In the genomic region with DNA sequence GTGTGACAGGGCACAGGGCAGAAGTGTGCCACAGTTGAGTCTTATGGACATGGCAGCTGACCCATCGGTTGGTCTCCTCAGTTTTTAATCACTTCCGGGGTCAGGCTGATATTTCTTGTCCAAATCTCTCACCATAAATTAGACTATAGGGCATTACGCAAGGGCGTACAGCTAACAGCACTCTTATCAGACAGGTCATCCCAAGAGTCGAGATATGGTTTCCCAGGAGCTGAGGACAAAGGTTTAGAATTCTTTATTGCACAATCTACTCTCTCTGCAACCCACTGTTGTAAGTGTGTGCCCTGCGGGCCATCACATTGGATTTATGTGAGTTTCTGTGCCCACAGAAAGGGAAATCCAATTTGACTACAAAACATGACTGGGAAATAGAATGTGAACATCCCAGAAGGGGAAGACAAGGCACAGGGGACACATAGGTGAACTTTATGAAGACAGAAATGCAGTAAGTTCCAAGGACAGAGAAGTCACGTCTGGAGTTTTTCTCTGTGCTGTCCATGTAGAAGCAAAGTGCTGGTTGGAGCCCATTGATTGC, we compare ENCODE assay signal across 9 mouse cellular contexts. TPM values are rescaled to one million over a fixed set of nuclear protein-coding genes. Genes with fewer than 3 reads are reported as not detected.
DNase-seq lines count a peak whose midpoint lies in the region; ATAC-seq and TF ChIP-seq lines count a peak whose summit lies in the region.
"Had no signal": no experiment of that assay in that cellular context is flagged by ENCODE, and none has a peak within 500 bp of the region (broad histone marks: within the 10 kb centered on the region; RNA-seq: fewer than 3 reads in every experiment).

No protein-coding gene starts in this region.

- no peak for DNase-seq in heart, postnatal 36 days
- no peak for DNase-seq in midbrain, postnatal 0 days (ENCODE audit: low spot score)
- no peak for DNase-seq in liver, embryonic 11.5 days (ENCODE audit: low spot score)
- no peak for DNase-seq in left cerebral cortex, adult 8-10 months (ENCODE audit: low spot score in 2 of 2)
- no peak for DNase-seq in left cerebral cortex, adult 11 months (ENCODE audit: low spot score)
- no peak for DNase-seq in frontal cortex, postnatal 25 days (ENCODE audit: low spot score in 2 of 2)

- intact Hi-C loops in heart, postnatal 36 days (cut with DNase I), result loop anchor here (5.0 kb wide), 1 partner anchor 86 kb away; the partner anchor contains the start of gene Scaf4

- peak overlapping the region; percentile 90 for H3K27ac ChIP-seq in heart, embryonic 11.5 days (ENCODE audit: low read depth, low read length)
- H3K27ac ChIP-seq in midbrain, embryonic 12.5 days (replicated peaks), result no peak overlapping the region
- H3K27ac ChIP-seq in midbrain, postnatal 0 days (ENCODE audit: low read depth, low read length), result no peak overlapping the region
- peak overlapping the region; percentile 98 for H3K27ac ChIP-seq in liver, embryonic 11.5 days (ENCODE audit: low read depth, low read length)

- H3K9me3 ChIP-seq in heart, embryonic 11.5 days (replicated peaks; ENCODE audit: control insufficient read depth, low read length), result no peaks in the 10 kb centered on the region
- no peaks in the 10 kb centered on the region for H3K9me3 ChIP-seq in midbrain, embryonic 12.5 days
- H3K9me3 ChIP-seq in midbrain, postnatal 0 days (ENCODE audit: low read length), result no peaks in the 10 kb centered on the region
- H3K9me3 ChIP-seq in liver, embryonic 11.5 days (ENCODE audit: control insufficient read depth, low read length), result no peaks in the 10 kb centered on the region
- H3K9me3 ChIP-seq: embryonic facial prominence, embryonic 15.5 days had no signal

- H3K4me3 ChIP-seq in heart, embryonic 11.5 days (ENCODE audit: low read depth, low read length), result no peak overlapping the region
- no peak overlapping the region for H3K4me3 ChIP-seq in midbrain, embryonic 12.5 days
- H3K4me3 ChIP-seq in midbrain, postnatal 0 days (ENCODE audit: low read depth, low read length), result no peak overlapping the region
- peak overlapping the region; percentile 47 for H3K4me3 ChIP-seq in liver, embryonic 11.5 days (ENCODE audit: low read depth, low read length)

- no peak for ATAC-seq in heart, embryonic 11.5 days (replicated peaks; ENCODE audit: insufficient number of reproducible peaks, low FRiP score, low TSS enrichment)
- no peak for ATAC-seq in midbrain, embryonic 12.5 days (ENCODE audit: low FRiP score, low read depth)
- ATAC-seq in midbrain, postnatal 0 days (ENCODE audit: low FRiP score), result no peak
- no peak for ATAC-seq in liver, embryonic 11.5 days (replicated peaks; ENCODE audit: low FRiP score)

- H3K4me2 ChIP-seq in heart, embryonic 11.5 days, result peak overlapping the region; percentile 65
- H3K4me2 ChIP-seq in midbrain, embryonic 12.5 days (replicated peaks), result peak overlapping the region; percentile 57; the same call in 1 of the 2 replicates
- no peak overlapping the region for H3K4me2 ChIP-seq in midbrain, postnatal 0 days (ENCODE audit: low read depth, low read length, poor library complexity, severe bottlenecking)
- H3K4me2 ChIP-seq in liver, embryonic 11.5 days, result peak overlapping the region; percentile 77

- 65% methylated on average over 7 of the region's 7 CpGs for WGBS in heart, embryonic 11.5 days (ENCODE audit: insufficient replicate concordance)
- 86% methylated on average over 7 of the region's 7 CpGs for WGBS in midbrain, embryonic 12.5 days
- WGBS in midbrain, postnatal 0 days, result 88% methylated on average over 7 of the region's 7 CpGs
- 38% methylated on average over 7 of the region's 7 CpGs for WGBS in liver, embryonic 11.5 days

- no peak overlapping the region for H3K9ac ChIP-seq in heart, embryonic 11.5 days (ENCODE audit: low read depth, low read length)
- no peak overlapping the region for H3K9ac ChIP-seq in midbrain, embryonic 12.5 days (replicated peaks)
- no peak overlapping the region for H3K9ac ChIP-seq in midbrain, postnatal 0 days (replicated peaks; ENCODE audit: low read length, poor library complexity, severe bottlenecking)
- H3K9ac ChIP-seq in liver, embryonic 11.5 days (ENCODE audit: low read depth, low read length), result peak overlapping the region; percentile 73; the same call in 1 of the 2 replicates
- H3K9ac ChIP-seq: embryonic facial prominence, embryonic 15.5 days had no signal

- no peaks in the 10 kb centered on the region for H3K36me3 ChIP-seq in heart, embryonic 11.5 days (ENCODE audit: control insufficient read depth, insufficient read depth, low read length)
- no peaks in the 10 kb centered on the region for H3K36me3 ChIP-seq in midbrain, embryonic 12.5 days
- H3K36me3 ChIP-seq in midbrain, postnatal 0 days (ENCODE audit: insufficient read depth, low read length), result no peaks in the 10 kb centered on the region
- H3K36me3 ChIP-seq in liver, embryonic 11.5 days (ENCODE audit: control insufficient read depth, insufficient read depth, low read length), result no peaks in the 10 kb centered on the region
- H3K36me3 ChIP-seq: embryonic facial prominence, embryonic 15.5 days had no signal

- peaks cover 10% of the 10 kb centered on the region; the same call in 1 of the 2 replicates for H3K4me1 ChIP-seq in heart, embryonic 11.5 days (ENCODE audit: control insufficient read depth, insufficient read depth, low read length)
- peaks cover 6% of the 10 kb centered on the region for H3K4me1 ChIP-seq in midbrain, embryonic 12.5 days
- no peaks in the 10 kb centered on the region; the same call in 1 of the 2 replicates for H3K4me1 ChIP-seq in midbrain, postnatal 0 days (ENCODE audit: insufficient read depth, low read length)
- peaks cover 44% of the 10 kb centered on the region for H3K4me1 ChIP-seq in liver, embryonic 11.5 days (replicated peaks; ENCODE audit: control insufficient read depth, insufficient read depth, low read length)

- no peak for TF ChIP-seq CTCF in midbrain, postnatal 0 days (IDR thresholded peaks at IDR 0.05)

- H3K27me3 ChIP-seq in heart, embryonic 11.5 days (ENCODE audit: control insufficient read depth, insufficient read depth, low read length), result no peaks in the 10 kb centered on the region
- H3K27me3 ChIP-seq in midbrain, embryonic 12.5 days, result no peaks in the 10 kb centered on the region
- H3K27me3 ChIP-seq in midbrain, postnatal 0 days (ENCODE audit: insufficient read depth, low read length), result no peaks in the 10 kb centered on the region
- no peaks in the 10 kb centered on the region for H3K27me3 ChIP-seq in liver, embryonic 11.5 days (replicated peaks; ENCODE audit: control insufficient read depth, insufficient read depth, low read length)
- H3K27me3 ChIP-seq: embryonic facial prominence, embryonic 15.5 days had no signal

RNA-seq across cellular contexts. Expression of gene Sod1, which starts 23.8 kb away (rescaled TPM):
- polyA plus RNA-seq in heart, embryonic 11.5 days (2014; fragmentation: Nextera tagmentation; extraction: Ambion mirVana), result 1,124 and 1,155 TPM in 2 replicates
- total RNA-seq in heart, postnatal 36 days (2021), result 100 to 1,000 TPM; 523 to 525 TPM
- polyA plus RNA-seq in midbrain, embryonic 12.5 days (2016; fragmentation: Nextera tagmentation; extraction: Ambion mirVana), result 759 and 804 TPM in 2 replicates
- total RNA-seq in midbrain, postnatal 0 days (2014; rRNA removed), result 175 and 183 TPM in 2 replicates
- polyA plus RNA-seq in midbrain, postnatal 0 days (2015; fragmentation: Nextera tagmentation; extraction: Ambion mirVana), result 1,236 and 1,259 TPM in 2 replicates
- 1,899 and 2,008 TPM in 2 replicates for polyA plus RNA-seq in liver, embryonic 11.5 days (2014; fragmentation: Nextera tagmentation; extraction: Ambion mirVana)
- total RNA-seq in left cerebral cortex, adult 8-10 months (2022), result 100 to 1,000 TPM; 422 to 473 (median 449) TPM

RNA-seq across cellular contexts. Expression of gene Tiam1, which starts 53.2 kb away (rescaled TPM):
- polyA plus RNA-seq in heart, embryonic 11.5 days (2014; fragmentation: Nextera tagmentation; extraction: Ambion mirVana), result 18.9 and 24.9 TPM in 2 replicates
- 1 to 10 TPM; 4.8 to 6.1 TPM for total RNA-seq in heart, postnatal 36 days (2021)
- 21.7 and 23.8 TPM in 2 replicates for polyA plus RNA-seq in midbrain, embryonic 12.5 days (2016; fragmentation: Nextera tagmentation; extraction: Ambion mirVana)
- total RNA-seq in midbrain, postnatal 0 days (2014; rRNA removed), result 26.3 and 26.9 TPM in 2 replicates
- polyA plus RNA-seq in midbrain, postnatal 0 days (2015; fragmentation: Nextera tagmentation; extraction: Ambion mirVana), result 15.5 and 17.6 TPM in 2 replicates
- 10.7 and 17.2 TPM in 2 replicates for polyA plus RNA-seq in liver, embryonic 11.5 days (2014; fragmentation: Nextera tagmentation; extraction: Ambion mirVana)
- 100 to 1,000 TPM in 3 of 4 experiments, 10 to 100 TPM in 1; 96.3 to 147 (median 119) TPM for total RNA-seq in left cerebral cortex, adult 8-10 months (2022)

Comparison
In these comparisons a context has a peak if more than half of its experiments do, and no peak if none do; other contexts are left out.
1. H3K27ac ChIP-seq: peak in heart, embryonic 11.5 days (single experiment) and liver, embryonic 11.5 days (single experiment); none in midbrain, embryonic 12.5 days (single experiment) and midbrain, postnatal 0 days (single experiment).